Comparison of ENCODE assay signal across 8 mouse cellular contexts in the genomic region with DNA sequence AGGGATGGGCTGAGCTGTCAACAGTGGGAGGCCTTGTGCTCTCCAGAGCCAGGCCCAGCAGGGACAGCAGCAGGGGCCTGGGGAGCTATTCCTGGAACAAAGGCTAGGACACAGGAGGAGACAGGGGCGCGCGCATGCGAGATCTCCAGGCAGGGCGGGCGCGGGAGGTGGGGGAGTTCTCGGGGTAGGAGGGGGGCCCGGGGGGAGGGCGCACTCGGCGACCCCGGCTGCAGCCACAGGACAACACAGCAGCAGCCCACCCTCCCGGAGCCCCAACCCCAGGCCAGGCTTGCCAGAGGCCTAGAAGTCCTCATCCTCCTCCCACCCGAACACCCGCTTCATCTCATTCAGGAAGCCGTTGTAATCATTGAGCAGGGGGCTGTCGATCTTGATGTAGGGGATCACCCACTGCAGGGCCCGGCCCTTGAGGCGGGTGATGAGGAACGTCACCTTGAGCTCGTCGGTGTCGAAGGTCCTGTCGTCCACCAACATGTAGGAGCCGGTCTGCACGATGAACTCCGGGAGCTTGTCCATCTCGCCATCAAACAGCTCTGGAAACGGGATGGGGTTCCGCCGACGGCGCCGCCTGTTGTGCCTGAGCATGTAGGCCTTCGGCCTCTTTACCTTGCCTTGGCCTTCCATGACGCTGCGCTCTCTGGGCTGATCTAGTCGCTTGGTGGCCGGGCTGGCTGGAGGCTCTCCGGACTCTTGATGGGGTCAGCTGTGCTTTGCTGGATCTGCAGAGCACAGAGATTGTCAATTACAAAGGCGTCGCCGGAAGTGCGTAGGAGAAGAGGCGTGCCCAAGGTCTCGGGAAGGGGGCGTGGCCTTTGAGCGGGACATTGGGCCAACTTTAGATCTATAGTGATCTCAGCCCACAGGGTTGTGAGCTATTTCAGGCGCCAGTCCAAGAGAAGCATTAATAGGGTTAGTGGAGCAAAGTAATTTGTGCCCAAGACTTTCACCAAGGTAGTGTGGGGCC. TPM values are rescaled to one million over a fixed set of nuclear protein-coding genes. Genes with fewer than 3 reads are reported as not detected.
DNase-seq lines count a peak whose midpoint lies in the region; ATAC-seq and TF ChIP-seq lines count a peak whose summit lies in the region.
"Not testable (repeated sequence)": the region's sequence is repeated elsewhere in the genome, so short reads cannot be mapped to it uniquely, and the experiment has no call there.

Rtl8a (minus strand) TSS at position 703 of the 982 bp plus-strand sequence.

- not testable (repeated sequence) for H3K4me3 ChIP-seq in C2C12 (ENCODE audit: insufficient read depth, poor library complexity, severe bottlenecking); myocyte
- peak within 1 kb of the TSS; percentile 40 for H3K4me3 ChIP-seq in forebrain, embryonic 10.5 days
- peak within 1 kb of the TSS; percentile 27 to 39 for H3K4me3 ChIP-seq in heart, embryonic 14.5 days (ENCODE audit: control insufficient read depth in 1 of 2, insufficient read depth in 1 of 2, low read depth in 1 of 2, low read length in 2 of 2)
- H3K4me3 ChIP-seq in liver, embryonic 11.5 days (ENCODE audit: low read depth, low read length) = peak within 1 kb of the TSS; percentile 33; the same call in 1 of the 2 replicates

- peak within 1 kb of the TSS; percentile 55 for H3K4me2 ChIP-seq in heart, embryonic 14.5 days (ENCODE audit: low read length)
- peak within 1 kb of the TSS; percentile 47 for H3K4me2 ChIP-seq in liver, embryonic 11.5 days
- peak within 1 kb of the TSS; percentile 68 for H3K4me2 ChIP-seq in myocyte (ENCODE audit: low read depth)

- not testable (repeated sequence) for H3K9me3 ChIP-seq in forebrain, embryonic 10.5 days; heart, embryonic 14.5 days (ENCODE audit: control insufficient read depth, low read length); liver, embryonic 11.5 days (ENCODE audit: control insufficient read depth, low read length)

- not testable (repeated sequence) for H3K9ac ChIP-seq in heart, embryonic 14.5 days (ENCODE audit: low read length); liver, embryonic 11.5 days (ENCODE audit: low read depth, low read length)

- not testable (repeated sequence) for H3ac ChIP-seq in C2C12 (ENCODE audit: control insufficient read depth, insufficient read length, low read depth); myocyte (ENCODE audit: control insufficient read depth, insufficient read length)

- not testable (repeated sequence) for H3K27me3 ChIP-seq in C2C12 (ENCODE audit: control insufficient read depth, insufficient read depth, insufficient read length); forebrain, embryonic 10.5 days (ENCODE audit: poor library complexity, severe bottlenecking); heart, embryonic 14.5 days (ENCODE audit: control insufficient read depth, insufficient read depth, low read length); liver, embryonic 11.5 days (replicated peaks; ENCODE audit: control insufficient read depth, insufficient read depth, low read length); myocyte (ENCODE audit: control insufficient read depth, insufficient read depth, insufficient read length)

- not testable (repeated sequence) for TF ChIP-seq POLR2A in myocyte (IDR thresholded peaks at IDR 0.05; ENCODE audit: insufficient read length, low read depth)

- not testable (repeated sequence) for H3K36me3 ChIP-seq in C2C12 (ENCODE audit: control insufficient read depth, insufficient read depth); forebrain, embryonic 10.5 days (replicated peaks); heart, embryonic 14.5 days (ENCODE audit: control insufficient read depth, insufficient read depth, low read length); liver, embryonic 11.5 days (ENCODE audit: control insufficient read depth, insufficient read depth, low read length); myocyte (ENCODE audit: control insufficient read depth, insufficient read depth)

- peak; percentile 1 for DNase-seq in c-Kit-negative CD71-positive TER-119-positive erythroid progenitor cells, embryonic 14.5 days (ENCODE audit: low read depth, low spot score)
- DNase-seq in forebrain, embryonic 10.5 days (ENCODE audit: extremely low spot score, low spot score) = peak; percentile 69
- DNase-seq in kidney, postnatal 10 days = peak; percentile 91
- peak; percentile 71 for DNase-seq in liver, embryonic 11.5 days (ENCODE audit: low spot score)
- peak; percentile 43 to 73 for DNase-seq in spleen, postnatal 4 days (ENCODE audit: low spot score in 2 of 2)

- not testable (repeated sequence) for H3K79me2 ChIP-seq in C2C12 (ENCODE audit: control insufficient read depth, insufficient read depth); myocyte (ENCODE audit: control insufficient read depth, insufficient read depth)

- H3K4me1 ChIP-seq in forebrain, embryonic 10.5 days; heart, embryonic 14.5 days (ENCODE audit: control insufficient read depth in 2 of 2, insufficient read depth in 2 of 2, low read length in 2 of 2); liver, embryonic 11.5 days (replicated peaks; ENCODE audit: control insufficient read depth, insufficient read depth, low read length): not testable (repeated sequence)

- 22% methylated on average over 12 of the region's 50 CpGs for WGBS in forebrain, embryonic 10.5 days
- 20% methylated on average over 10 of the region's 50 CpGs for WGBS in heart, embryonic 14.5 days
- WGBS in liver, embryonic 11.5 days = 17% methylated on average over 10 of the region's 50 CpGs

- not testable (repeated sequence) for H3K79me3 ChIP-seq in C2C12 (ENCODE audit: low read depth)

- peak; percentile 90 for ATAC-seq in heart, embryonic 14.5 days (ENCODE audit: insufficient number of reproducible peaks, insufficient read depth, low FRiP score, low read depth)
- ATAC-seq in liver, embryonic 11.5 days (replicated peaks; ENCODE audit: low FRiP score) = peak; percentile 83

- not testable (repeated sequence) for TF ChIP-seq CTCF in C2C12 (IDR thresholded peaks at IDR 0.05; ENCODE audit: control insufficient read depth, insufficient read depth, insufficient read length)

- peak within 1 kb of the TSS; percentile 53; the same call in 1 of the 2 replicates for H3K27ac ChIP-seq in forebrain, embryonic 10.5 days
- H3K27ac ChIP-seq in heart, embryonic 14.5 days (replicated peaks in 1 of 2; ENCODE audit: control insufficient read depth in 1 of 2, insufficient read depth in 1 of 2, low read depth in 2 of 2, low read length in 2 of 2) = peak within 1 kb of the TSS; percentile 79 to 89
- H3K27ac ChIP-seq in liver, embryonic 11.5 days (ENCODE audit: low read depth, low read length) = not testable (repeated sequence)

RNA-seq across cellular contexts. Expression of gene Rtl8a, which starts in this region (rescaled TPM):
- polyA plus RNA-seq in C2C12 (2012; fragmentation: generic; extraction: Trizol) = 45.6 TPM
- 39.4 and 41.0 TPM in 2 replicates for polyA plus RNA-seq in forebrain, embryonic 10.5 days (2016; fragmentation: Nextera tagmentation; extraction: Ambion mirVana)
- polyA plus RNA-seq in heart, embryonic 14.5 days (2014; fragmentation: Nextera tagmentation; extraction: Ambion mirVana) = 104 and 113 TPM in 2 replicates
- polyA plus RNA-seq in liver, embryonic 11.5 days (2014; fragmentation: Nextera tagmentation; extraction: Ambion mirVana) = 16.4 and 21.2 TPM in 2 replicates
- polyA plus RNA-seq in myocyte (2012; fragmentation: generic; extraction: Trizol) = 83.8 TPM

Comparison
In these comparisons a context has a peak if more than half of its experiments do, and no peak if none do; other contexts are left out.
1. DNase-seq: peak in every context shown above with its lines; median percentile 91 in kidney, postnatal 10 days; 71 in liver, embryonic 11.5 days; 69 in forebrain, embryonic 10.5 days; 58 in spleen, postnatal 4 days; 1 in c-Kit-negative CD71-positive TER-119-positive erythroid progenitor cells, embryonic 14.5 days.